Mouse (Mus musculus) limb, embryonic 14.5 days (tissue): ENCODE measurements at regions not wholly inside any gene's neighbourhood (a gene's known extent, or its start where the extent isn't known, plus 50 kb on each side); places are given as distances from the start of the nearest gene placed in this dataset.

Experiments
- ATAC-seq: fragments of 200-750 bp; cut with Nextera tagmentation; 2 replicates; pipeline ENCODE4 v1.8.0; 2017; ENCODE audit warnings: low read depth, moderate number of reproducible peaks, moderate TSS enrichment; ENCODE audit not compliant: low FRiP score
- DNase-seq: peaks from one replicate; pipeline ENCODE4 v3.0.0-alpha.2; 2015; ENCODE audit warnings: low spot score
- H3K27ac ChIP-seq: fragments of 300-500 bp; sonication (generic); replicated peaks from 2 replicates; pipeline ENCODE4 v1.5.1; 2014; ENCODE audit warnings: low read depth, mild to moderate bottlenecking, low read length, moderate library complexity, mixed read lengths
- H3K27me3 ChIP-seq: fragments of 300-500 bp; sonication (generic); 2 replicates; pipeline ENCODE4 v1.6.1; 2014; ENCODE audit warnings: low read length, mixed read lengths; ENCODE audit not compliant: control insufficient read depth, insufficient read depth
- H3K36me3 ChIP-seq: fragments of 300-500 bp; sonication (generic); 2 replicates; pipeline ENCODE4 v1.6.1; 2014; ENCODE audit warnings: mild to moderate bottlenecking, low read length, moderate library complexity, mixed read lengths; ENCODE audit not compliant: control insufficient read depth, insufficient read depth
- H3K4me1 ChIP-seq: fragments of 300-500 bp; sonication (generic); 2 replicates; pipeline ENCODE4 v1.6.1; 2014; ENCODE audit warnings: antibody characterized with exemption, low read length, mixed read lengths; ENCODE audit not compliant: control insufficient read depth, insufficient read depth
- H3K4me2 ChIP-seq: fragments of 300-500 bp; sonication (generic); replicated peaks from 2 replicates; pipeline ENCODE4 v1.6.1; 2014; ENCODE audit warnings: low read depth, mild to moderate bottlenecking, low read length, moderate library complexity; ENCODE audit not compliant: severe bottlenecking
- H3K4me3 ChIP-seq: fragments of 300-500 bp; sonication (generic); replicated peaks from 2 replicates; pipeline ENCODE4 v1.5.1; 2014; ENCODE audit warnings: low read length
- H3K9ac ChIP-seq: fragments of 300-500 bp; sonication (generic); 2 replicates; pipeline ENCODE4 v1.6.1; 2014; ENCODE audit warnings: mild to moderate bottlenecking, low read depth, low read length, moderate library complexity; ENCODE audit not compliant: severe bottlenecking
- H3K9me3 ChIP-seq: fragments of 300-500 bp; sonication (generic); 2 replicates; pipeline ENCODE4 v1.6.1; 2016; ENCODE audit warnings: low read length; ENCODE audit not compliant: control insufficient read depth
- POLR2A ChIP-seq: fragments of 200-500 bp; IDR thresholded peaks from 2 replicates; pipeline ENCODE4 v1.8.0; 2012; ENCODE audit warnings: inconsistent platforms, mild to moderate bottlenecking, moderate library complexity, borderline replicate concordance; ENCODE audit not compliant: insufficient read depth, insufficient read length; ENCODE audit errors: extremely low read depth
- WGBS: fragments of 180-500 bp; shearing (Covaris S2); extraction: QIAGEN DNeasy Blood & Tissue Kit; methylation state at CpG from one replicate; pipeline ENCODE4 v1.1.7; 2014; 5-methylcytosine and 5-hydroxymethylcytosine counted together

DNA sequence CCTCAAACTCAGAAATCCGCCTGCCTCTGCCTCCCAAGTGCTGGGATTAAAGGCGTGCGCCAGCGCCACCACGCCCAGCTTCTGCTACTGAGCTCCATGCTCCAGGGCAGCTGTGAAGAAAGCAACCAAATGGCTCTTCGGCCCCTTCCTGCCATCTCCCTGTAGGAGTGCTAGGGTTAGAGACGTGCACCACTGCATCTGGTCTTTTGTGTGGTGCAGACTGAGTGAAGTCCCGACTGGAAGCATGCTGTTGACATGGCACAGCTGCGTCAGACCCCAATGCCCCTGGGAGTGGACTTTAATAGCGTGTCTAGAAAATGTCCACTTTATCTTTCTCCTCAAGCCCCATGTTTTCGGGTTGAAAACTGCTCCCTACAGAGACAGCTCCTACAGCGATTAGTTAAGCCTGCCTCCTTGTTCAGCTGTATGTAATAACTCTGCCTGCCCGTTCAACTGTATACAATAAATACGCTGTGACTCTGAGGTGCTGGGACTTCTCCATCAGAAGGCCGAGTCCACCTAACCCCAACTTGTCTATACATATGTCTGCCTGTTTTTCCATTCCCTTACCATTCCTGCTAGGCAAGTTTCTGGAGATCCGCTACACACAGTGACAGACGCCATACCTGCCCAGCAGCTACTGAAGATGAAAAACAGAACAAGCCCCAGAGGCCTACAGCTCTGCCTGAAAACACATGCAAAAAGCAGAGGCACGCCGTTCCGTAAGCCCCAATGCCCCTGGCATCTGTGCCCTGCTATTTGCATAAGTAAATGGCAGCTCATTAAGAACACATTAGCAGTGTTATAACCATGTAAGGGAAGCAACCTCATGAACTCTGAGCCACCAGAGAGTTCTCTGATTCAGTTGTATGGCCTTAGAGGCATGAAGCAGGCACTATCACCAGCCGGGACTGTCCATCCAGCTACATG lies 105.2 kb downstream of the Ier5 start:
- no peak for DNase-seq
- Histone ChIP-seq H3K36me3 (no peaks in the 10 kb centered on the region), H3K9ac (no peak overlapping the region), H3K9me3 (no peaks in the 10 kb centered on the region), H3K27ac (no peak overlapping the region), H3K4me1 (no peaks in the 10 kb centered on the region), H3K4me3 (no peak overlapping the region), H3K27me3 (no peaks in the 10 kb centered on the region), H3K4me2 (no peak overlapping the region)
- TF ChIP-seq POLR2A = no peak
- 71% methylated on average over 21 of the region's 21 CpGs for WGBS
- ATAC-seq = no peak

DNA sequence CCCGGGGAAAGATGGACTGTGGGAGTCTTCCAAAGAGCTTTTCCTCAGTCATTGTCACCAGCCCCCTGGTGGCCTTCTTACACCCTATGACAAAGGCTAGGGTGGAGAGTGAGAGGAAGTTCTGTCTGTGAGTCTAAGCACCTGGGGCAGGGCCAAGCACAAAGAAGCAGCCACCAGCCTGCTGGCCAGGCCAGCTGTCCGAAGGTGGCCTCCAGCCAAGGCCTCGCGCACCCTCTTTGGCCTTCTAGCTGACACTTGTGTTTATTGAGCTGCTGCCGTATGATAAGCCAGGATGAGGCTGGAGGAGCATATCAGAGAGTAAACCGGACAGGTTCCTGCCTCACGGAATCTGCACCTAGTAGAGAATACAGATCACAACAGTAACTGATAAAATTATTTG lies 99.0 kb upstream of the Cacna1e start:
- 84% methylated on average over 7 of the region's 7 CpGs for WGBS
- Histone ChIP-seq H3K4me3 (no peak overlapping the region), H3K9ac (no peak overlapping the region), H3K27ac (no peak overlapping the region), H3K4me1 (no peaks in the 10 kb centered on the region), H3K9me3 (no peaks in the 10 kb centered on the region), H3K4me2 (no peak overlapping the region), H3K27me3 (no peaks in the 10 kb centered on the region), H3K36me3 (no peaks in the 10 kb centered on the region)
- DNase-seq = no peak
- TF ChIP-seq POLR2A = no peak
- no peak for ATAC-seq

GRCm38 (mm10) chr1:154982836-154983235 lies 98.5 kb upstream of the Cacna1e start:
- no peak for TF ChIP-seq POLR2A
- H3K4me2 ChIP-seq = no peak overlapping the region
- no peaks in the 10 kb centered on the region for H3K36me3 ChIP-seq
- no peaks in the 10 kb centered on the region for H3K27me3 ChIP-seq
- H3K4me3 ChIP-seq = no peak overlapping the region
- no peaks in the 10 kb centered on the region for H3K9me3 ChIP-seq
- H3K4me1 ChIP-seq = no peaks in the 10 kb centered on the region
- WGBS = 87% methylated on average over 9 of the region's 9 CpGs
- H3K9ac ChIP-seq = no peak overlapping the region
- no peak overlapping the region for H3K27ac ChIP-seq
- no peak for ATAC-seq
- no peak for DNase-seq

DNA sequence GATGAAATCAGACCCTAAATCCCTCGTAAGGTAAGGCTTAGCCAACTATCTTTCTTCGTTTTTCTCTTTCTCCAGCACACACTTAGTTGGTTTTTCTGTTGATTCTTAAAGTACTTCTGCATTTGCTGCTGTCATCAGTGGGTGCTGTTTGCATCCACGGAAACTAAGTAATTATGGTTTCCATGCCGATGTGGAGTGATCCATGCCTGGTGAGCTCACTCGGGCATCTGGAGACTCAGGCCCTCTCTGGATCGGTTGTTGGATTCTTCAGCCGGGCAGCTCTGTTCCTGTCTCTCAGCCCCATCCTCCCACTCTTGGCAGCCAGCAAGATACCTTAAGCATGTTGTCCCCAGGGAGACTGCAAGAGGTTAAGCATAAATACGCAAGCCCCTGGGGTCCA lies 97.4 kb upstream of the Cacna1e start:
- Histone ChIP-seq H3K9ac (no peak overlapping the region), H3K4me2 (no peak overlapping the region), H3K27me3 (no peaks in the 10 kb centered on the region), H3K4me1 (no peaks in the 10 kb centered on the region), H3K4me3 (no peak overlapping the region), H3K27ac (no peak overlapping the region), H3K9me3 (no peaks in the 10 kb centered on the region), H3K36me3 (no peaks in the 10 kb centered on the region)
- ATAC-seq (no peak), DNase-seq (no peak)
- WGBS = 77% methylated on average over 8 of the region's 8 CpGs
- no peak for TF ChIP-seq POLR2A

- TF ChIP-seq POLR2A = no peak
- no peak overlapping the region for H3K4me2 ChIP-seq
- H3K9ac ChIP-seq = no peak overlapping the region
- no peaks in the 10 kb centered on the region for H3K4me1 ChIP-seq
- WGBS = 83% methylated on average over 4 of the region's 4 CpGs
- no peak for ATAC-seq
- H3K36me3 ChIP-seq = no peaks in the 10 kb centered on the region
- H3K27me3 ChIP-seq = no peaks in the 10 kb centered on the region
- H3K4me3 ChIP-seq = no peak overlapping the region
- no peaks in the 10 kb centered on the region for H3K9me3 ChIP-seq
- H3K27ac ChIP-seq = no peak overlapping the region
- no peak for DNase-seq
These were observed 91.4 kb upstream of the Cacna1e start for GRCm38 (mm10) chr1:154975732-154976131.
